Mouse (Mus musculus) myocyte (in vitro differentiated cells): Measurements from ENCODE around the gene CN725425. TPM values are rescaled to one million over a fixed set of nuclear protein-coding genes. Genes with fewer than 3 reads are reported as not detected.

ENCODE experiments used
- H3K27me3 ChIP-seq: one replicate; pipeline ENCODE4 v1.6.1; 2011; ENCODE audit not compliant: control insufficient read depth, insufficient read depth, insufficient read length
- H3K36me3 ChIP-seq: one replicate; pipeline ENCODE4 v1.6.1; 2011; ENCODE audit not compliant: control insufficient read depth, insufficient read depth
- H3K4me2 ChIP-seq: one replicate; pipeline ENCODE4 v1.6.1; 2011; ENCODE audit warnings: low read depth, control low read depth
- H3K4me3 ChIP-seq: one replicate; pipeline ENCODE4 v1.5.1; 2011; ENCODE audit warnings: mild to moderate bottlenecking, control low read depth, moderate library complexity
- H3K79me2 ChIP-seq: one replicate; pipeline ENCODE4 v1.6.1; 2011; ENCODE audit not compliant: control insufficient read depth, insufficient read depth
- H3ac ChIP-seq: one replicate; pipeline ENCODE4 v1.6.1; 2011; ENCODE audit not compliant: control insufficient read depth, insufficient read length
- CEBPB ChIP-seq: IDR thresholded peaks from 2 replicates; pipeline ENCODE4 v1.6.1; 2011; ENCODE audit warnings: mild to moderate bottlenecking, moderate library complexity; ENCODE audit not compliant: poor library complexity, insufficient read depth, severe bottlenecking
- E2F4 ChIP-seq: IDR thresholded peaks from one replicate; pipeline ENCODE4 v1.6.1; 2011; ENCODE audit warnings: mild to moderate bottlenecking, control low read depth, moderate library complexity; ENCODE audit not compliant: insufficient read depth
- MAX ChIP-seq: IDR thresholded peaks from one replicate; pipeline ENCODE4 v1.6.1; 2011; ENCODE audit warnings: low read depth, mild to moderate bottlenecking, control low read depth
- MYOD1 ChIP-seq, 3 experiments: IDR thresholded peaks; one replicate each; pipeline ENCODE4 v1.6.1; 2011; ENCODE audit warnings: control low read depth in 2 of 3, low read depth in 2 of 3, mild to moderate bottlenecking in 2 of 3, moderate library complexity in 1 of 3; ENCODE audit not compliant: insufficient read length in 2 of 3, control insufficient read depth in 1 of 3
- MYOG ChIP-seq, 3 experiments: IDR thresholded peaks; one replicate each; pipeline ENCODE4 v1.6.1; 2011; ENCODE audit warnings: control low read depth in 2 of 3, low read depth in 2 of 3, mild to moderate bottlenecking in 2 of 3; ENCODE audit not compliant: insufficient read length in 2 of 3, control insufficient read depth in 1 of 3, insufficient read depth in 1 of 3
- POLR2A ChIP-seq: IDR thresholded peaks from one replicate; pipeline ENCODE4 v1.6.1; 2011; ENCODE audit warnings: low read depth, mild to moderate bottlenecking, control low read depth, moderate library complexity; ENCODE audit not compliant: insufficient read length
- POLR2AphosphoS2 ChIP-seq: IDR thresholded peaks from one replicate; pipeline ENCODE4 v1.6.1; 2011; ENCODE audit warnings: low read depth, control low read depth; ENCODE audit not compliant: insufficient read length
- REST ChIP-seq: IDR thresholded peaks from one replicate; pipeline ENCODE4 v1.6.1; 2011; ENCODE audit warnings: mild to moderate bottlenecking, control low read depth, moderate library complexity; ENCODE audit not compliant: insufficient read depth, insufficient read length
- SRF ChIP-seq: IDR thresholded peaks from one replicate; pipeline ENCODE4 v1.6.1; 2011; ENCODE audit warnings: low read depth; ENCODE audit not compliant: control insufficient read depth, insufficient read length
- TCF12 ChIP-seq: IDR thresholded peaks from one replicate; pipeline ENCODE4 v1.6.1; 2011; ENCODE audit warnings: mild to moderate bottlenecking, control low read depth; ENCODE audit not compliant: poor library complexity, insufficient read depth, severe bottlenecking
- TCF3 ChIP-seq: IDR thresholded peaks from one replicate; pipeline ENCODE4 v1.6.1; 2011; ENCODE audit warnings: low read depth, control low read depth; ENCODE audit not compliant: insufficient read length
- USF1 ChIP-seq: IDR thresholded peaks from one replicate; pipeline ENCODE4 v1.6.1; 2011; ENCODE audit warnings: low read depth, mild to moderate bottlenecking, control low read depth, moderate library complexity
- polyA plus RNA-seq: library from polyadenylated mRNA; unstranded; fragments of >200 nt; fragmentation: generic; extraction: Trizol; gene quantifications from one replicate; pipeline ENCODE4 v1.2.1, GENCODE M21; 2012; ENCODE audit warnings: missing spikeins

The CN725425 gene
- polyA plus RNA-seq, 1 experiment, result not detected

DNA sequence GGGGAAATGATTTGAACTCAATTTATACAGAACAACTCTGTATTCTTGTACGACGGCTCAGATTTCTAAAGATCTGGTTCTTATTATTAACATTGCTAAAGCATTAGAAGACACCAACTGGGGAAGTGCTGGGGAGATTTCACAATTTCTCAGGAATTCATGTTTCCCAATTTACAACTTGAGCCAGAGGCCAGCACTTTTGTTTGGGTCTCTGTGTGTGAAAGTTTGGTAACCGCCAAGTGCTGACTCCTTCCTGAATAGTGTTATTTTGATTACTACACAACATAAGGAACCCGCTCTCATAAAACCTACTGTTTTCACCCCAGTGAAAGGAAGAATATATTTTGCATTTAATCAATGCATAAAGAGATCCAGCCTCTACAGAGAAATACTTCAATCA lies 27.1 kb upstream of the CN725425 start:
- H3K36me3 ChIP-seq, result no peaks in the 10 kb centered on the region
- no peak overlapping the region for H3K4me3 ChIP-seq
- H3K4me2 ChIP-seq, result no peak overlapping the region
- no peak overlapping the region for H3ac ChIP-seq
- no peaks in the 10 kb centered on the region for H3K79me2 ChIP-seq
- no peak for TF ChIP-seq TCF12
- no peak for TF ChIP-seq USF1
- TF ChIP-seq TCF3, result no peak
- no peak for TF ChIP-seq POLR2AphosphoS2
- TF ChIP-seq CEBPB, result 0 out of 2 replicates have a peak, but pooled peaks have one; percentile 10
- no peak for TF ChIP-seq POLR2A
- no peaks in the 10 kb centered on the region for H3K27me3 ChIP-seq

- no peak for TF ChIP-seq MYOG (IDR thresholded peaks at IDR 0.05; ENCODE audit: control insufficient read depth in 1 of 3, insufficient read depth in 1 of 3, insufficient read length in 2 of 3, low read depth in 2 of 3)
- TF ChIP-seq MYOD1 (IDR thresholded peaks at IDR 0.05; ENCODE audit: control insufficient read depth in 1 of 3, insufficient read length in 2 of 3, low read depth in 2 of 3), result no peak
- TF ChIP-seq E2F4, result no peak
- no peak for TF ChIP-seq TCF12
- no peak for TF ChIP-seq POLR2AphosphoS2
- TF ChIP-seq REST, result no peak
- TF ChIP-seq MAX, result no peak
- no peak for TF ChIP-seq POLR2A
- TF ChIP-seq TCF3, result no peak
- TF ChIP-seq USF1, result no peak
- no peak for TF ChIP-seq SRF
- no peak for TF ChIP-seq CEBPB
- no peak overlapping the region for H3K4me2 ChIP-seq
- no peak overlapping the region for H3ac ChIP-seq
- H3K27me3 ChIP-seq, result no peaks in the 10 kb centered on the region
- no peaks in the 10 kb centered on the region for H3K79me2 ChIP-seq
- no peaks in the 10 kb centered on the region for H3K36me3 ChIP-seq
- no peak overlapping the region for H3K4me3 ChIP-seq
Observed at GRCm38 (mm10) chr15:91178656-91179314, 20.5 kb upstream of the CN725425 start.

DNA sequence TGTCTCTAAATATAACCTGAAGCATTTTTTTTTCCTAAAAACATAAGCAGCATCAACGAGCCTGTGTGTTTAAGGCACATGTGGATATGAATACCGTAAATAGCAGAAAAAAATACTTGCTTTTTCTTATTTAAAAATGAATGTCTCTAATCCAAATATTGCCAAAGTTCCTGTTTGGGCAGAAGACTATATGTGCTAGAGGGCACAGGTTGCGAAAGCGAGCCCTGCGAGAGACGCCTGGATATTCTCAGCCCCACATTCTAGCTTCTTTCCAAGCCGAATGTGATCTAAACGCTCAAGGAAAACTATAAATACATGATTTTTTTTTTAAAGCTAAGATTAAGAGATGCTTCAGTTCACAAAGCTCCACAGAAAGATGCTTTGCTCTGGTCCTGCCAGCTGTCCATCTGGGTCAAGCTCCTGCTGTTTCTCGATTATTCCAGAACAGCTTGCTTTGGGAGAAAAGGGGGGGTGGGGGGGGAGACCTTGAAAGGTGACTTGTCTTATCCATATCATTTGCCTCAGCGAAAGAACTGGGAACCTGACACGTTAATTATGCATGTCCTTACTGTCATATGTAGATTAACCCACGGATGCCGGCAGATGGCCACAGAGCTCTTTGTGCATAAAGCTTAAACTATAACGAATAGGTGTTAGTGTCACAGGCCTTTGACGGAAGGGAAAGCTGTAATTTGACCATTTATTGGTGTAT lies 19.2 kb upstream of the CN725425 start:
- TF ChIP-seq MYOD1 (IDR thresholded peaks at IDR 0.05; ENCODE audit: control insufficient read depth in 1 of 3, insufficient read length in 2 of 3, low read depth in 2 of 3), result no peak
- no peak for TF ChIP-seq POLR2A
- TF ChIP-seq TCF3, result no peak
- TF ChIP-seq SRF, result no peak
- no peak for TF ChIP-seq USF1
- Histone ChIP-seq H3K27me3 (no peaks in the 10 kb centered on the region), H3ac (no peak overlapping the region), H3K79me2 (no peaks in the 10 kb centered on the region), H3K4me2 (no peak overlapping the region), H3K36me3 (no peaks in the 10 kb centered on the region), H3K4me3 (no peak overlapping the region)

GRCm38 (mm10) chr15:91186358-91186757 lies 12.9 kb upstream of the CN725425 start:
- no peak for TF ChIP-seq MYOD1 (IDR thresholded peaks at IDR 0.05; ENCODE audit: control insufficient read depth in 1 of 3, insufficient read length in 2 of 3, low read depth in 2 of 3)
- no peak for TF ChIP-seq E2F4
- no peak for TF ChIP-seq MAX
- TF ChIP-seq POLR2A, result no peak
- TF ChIP-seq TCF12, result no peak
- TF ChIP-seq CEBPB, result no peak
- TF ChIP-seq POLR2AphosphoS2, result no peak
- TF ChIP-seq USF1, result no peak
- TF ChIP-seq TCF3, result no peak
- TF ChIP-seq MYOG (IDR thresholded peaks at IDR 0.05; ENCODE audit: control insufficient read depth in 1 of 3, insufficient read depth in 1 of 3, insufficient read length in 2 of 3, low read depth in 2 of 3), result no peak
- TF ChIP-seq REST, result no peak
- TF ChIP-seq SRF, result no peak
- H3ac ChIP-seq, result no peak overlapping the region
- no peaks in the 10 kb centered on the region for H3K36me3 ChIP-seq
- no peaks in the 10 kb centered on the region for H3K79me2 ChIP-seq
- no peak overlapping the region for H3K4me2 ChIP-seq
- no peak overlapping the region for H3K4me3 ChIP-seq
- no peaks in the 10 kb centered on the region for H3K27me3 ChIP-seq

DNA sequence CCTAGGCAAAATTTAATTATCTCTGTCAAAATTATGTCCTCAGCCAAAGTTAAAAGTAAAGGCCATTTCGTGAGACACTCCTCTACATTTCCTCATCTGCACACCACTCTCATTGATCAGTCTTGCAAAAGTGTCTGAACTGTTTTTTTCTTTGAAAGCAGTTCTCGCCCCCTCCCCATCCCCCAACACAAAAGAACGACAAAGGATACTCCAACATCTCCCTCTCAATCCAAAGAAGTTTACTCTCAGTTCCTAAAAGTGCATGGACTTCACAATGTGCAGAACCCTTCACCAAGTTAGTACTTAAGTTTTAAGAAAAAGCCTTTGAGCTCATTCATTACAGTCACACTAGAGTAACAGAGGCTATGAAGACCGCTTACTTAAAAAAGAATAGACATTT lies 9.3 kb upstream of the CN725425 start:
- TF ChIP-seq REST (no peak), CEBPB (no peak), MYOD1 (IDR thresholded peaks at IDR 0.05; ENCODE audit: control insufficient read depth in 1 of 3, insufficient read length in 2 of 3, low read depth in 2 of 3) (no peak), POLR2AphosphoS2 (no peak), SRF (no peak), MAX (no peak), MYOG (IDR thresholded peaks at IDR 0.05; ENCODE audit: control insufficient read depth in 1 of 3, insufficient read depth in 1 of 3, insufficient read length in 2 of 3, low read depth in 2 of 3) (no peak), TCF3 (no peak)
- no peak overlapping the region for H3ac ChIP-seq
- H3K36me3 ChIP-seq, result no peaks in the 10 kb centered on the region
- H3K4me3 ChIP-seq, result no peak overlapping the region
- H3K27me3 ChIP-seq, result no peaks in the 10 kb centered on the region
- no peaks in the 10 kb centered on the region for H3K79me2 ChIP-seq
- no peak overlapping the region for H3K4me2 ChIP-seq
